Mouse (Mus musculus): ENCODE measurements around the gene Ugcg.

DNA sequence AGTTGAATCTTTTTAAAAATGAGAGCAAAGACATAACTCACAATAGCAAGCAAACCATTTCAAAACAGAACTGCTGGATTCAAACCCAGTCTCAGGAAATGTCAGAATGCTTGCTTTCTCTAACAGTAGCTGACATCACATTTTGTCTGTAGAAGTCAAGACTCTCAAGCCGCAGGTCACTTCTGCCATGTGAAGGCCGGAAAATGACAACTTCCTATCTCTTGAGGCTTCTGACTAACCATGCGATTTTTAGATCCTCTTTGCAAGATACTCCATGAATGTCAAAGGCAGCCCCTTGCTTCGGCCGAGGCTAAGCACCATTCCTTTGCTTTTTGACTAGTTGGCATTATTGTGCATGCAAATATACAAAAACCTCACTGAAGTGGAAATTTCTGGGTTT, 76.6 kb downstream of the Ugcg start:
- TF ChIP-seq POLR2A (IDR thresholded peaks at IDR 0.05; ENCODE audit: borderline replicate concordance, low read depth, low read length) = no peak
- no peak for TF ChIP-seq CTCF (IDR thresholded peaks at IDR 0.05; ENCODE audit: low read depth, low read length)
